Mouse (Mus musculus) liver (tissue): ENCODE measurements around the gene Ms4a4a.

Experiments used
- DNase-seq: peaks from one replicate; pipeline ENCODE4 v3.0.0-alpha.2; 2020; ENCODE audit warnings: mixed read lengths

Gene Ms4a4a

GRCm38 (mm10) chr19:11435058-11435834 is 59.9 kb downstream of the Ms4a4a start:
- no peak for DNase-seq
